Mouse (Mus musculus) kidney, adult 2 months (tissue): ENCODE measurements at regions not wholly inside any gene's neighbourhood (a gene's known extent, or its start where the extent isn't known, plus 50 kb on each side); places are given as distances from the start of the nearest gene placed in this dataset.

Source experiments
- CTCF ChIP-seq: fragments of 200-500 bp; conservative IDR thresholded peaks from 2 replicates; pipeline ENCODE4 v1.5.1; 2011; ENCODE audit warnings: low read depth, mild to moderate bottlenecking, control low read depth, low read length, moderate library complexity, mixed read lengths; ENCODE audit not compliant: insufficient read depth, insufficient read length
- POLR2A ChIP-seq: fragments of 200-500 bp; IDR thresholded peaks from one replicate; pipeline ENCODE4 v1.6.1; 2011; ENCODE audit warnings: low read depth, low read length, control low read depth

- no peak for TF ChIP-seq POLR2A
- no peak for TF ChIP-seq CTCF
Measured at GRCm38 (mm10) chr8:113389504-113389903, 245.9 kb upstream of the Mon1b start.
